Mouse (Mus musculus) layer of hippocampus, postnatal 10 days (tissue): Measurements from ENCODE around the gene Zfp42. TPM values are rescaled to one million over a fixed set of nuclear protein-coding genes. Genes with fewer than 3 reads are reported as not detected.
"Not testable (repeated sequence)": the region's sequence is repeated elsewhere in the genome, so short reads cannot be mapped to it uniquely, and the experiment has no call there.

Experiments
- DNase-seq, 2 experiments: peaks; one replicate each; pipeline ENCODE4 v3.0.0; 2021; ENCODE audit warnings: low spot score in 2 of 2
- long read RNA-seq: library from polyadenylated mRNA; stranded (forward); transcript quantifications from one replicate; pipeline ENCODE4 v2.0.0, GENCODE M21; 2023
- total RNA-seq, 2 experiments: library from RNA; stranded (reverse); gene quantifications; 2 replicates each; pipeline ENCODE4 v1.2.3; 2021

Gene Zfp42
- total RNA-seq, result not detected
- long read RNA-seq, result 0 reads

DNA sequence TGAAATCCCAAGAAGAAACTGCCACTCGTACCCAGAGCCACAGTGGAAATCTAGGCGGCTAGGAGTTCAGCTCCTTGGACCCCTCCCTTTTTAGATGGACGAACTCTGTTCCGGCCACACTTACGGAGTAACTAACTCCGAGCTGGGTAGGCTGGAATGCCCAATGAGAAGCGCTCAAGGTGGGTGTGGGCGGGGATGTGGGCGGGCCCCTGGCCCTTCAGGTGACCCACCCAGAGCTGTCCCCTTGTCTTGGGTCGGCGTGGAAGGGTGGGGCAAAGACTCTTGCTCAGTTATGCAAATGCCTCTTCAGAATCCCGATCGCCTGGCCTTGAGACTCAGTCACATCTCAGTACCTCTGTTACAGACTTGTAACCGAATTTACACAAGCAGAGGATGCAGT lies at the start of gene Zfp42:
TSS of gene Zfp42 (minus strand) at position 85 of the 400 bp plus-strand sequence.
- DNase-seq, result no peak

DNA sequence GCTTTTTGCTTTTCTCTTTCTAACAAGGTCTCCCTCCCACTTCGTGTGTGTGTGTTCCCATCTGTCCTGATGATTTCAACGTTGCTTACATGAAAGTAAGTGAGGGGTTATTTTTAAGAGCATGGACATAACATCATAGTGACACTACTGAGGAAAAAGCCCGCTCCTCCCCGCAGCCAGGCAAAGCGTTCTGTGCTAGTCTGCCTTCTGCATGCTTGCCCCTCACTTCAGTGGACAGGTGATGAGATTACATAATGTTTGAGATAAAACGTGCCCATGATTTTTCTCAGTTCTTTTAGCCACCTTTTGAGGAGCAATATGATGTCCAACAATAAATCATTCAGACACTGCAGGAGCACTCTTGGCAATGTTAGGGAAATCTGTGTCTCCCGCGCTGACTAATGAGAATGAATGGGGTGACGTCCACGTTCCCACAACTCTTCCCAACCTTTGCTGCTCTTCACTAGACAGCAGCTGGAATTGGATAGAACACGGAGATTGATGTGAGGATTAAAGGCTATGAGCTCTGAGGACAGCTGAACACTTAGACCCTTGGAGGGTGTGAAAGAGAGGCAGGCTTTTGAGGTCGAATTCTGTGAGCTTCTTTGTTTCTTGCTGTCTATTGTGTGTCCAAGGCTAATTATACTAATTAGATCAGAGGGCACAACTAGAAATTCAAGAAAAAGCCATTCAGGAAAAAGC lies 49.4 kb upstream of the Zfp42 start:
- DNase-seq, result no peak

DNA sequence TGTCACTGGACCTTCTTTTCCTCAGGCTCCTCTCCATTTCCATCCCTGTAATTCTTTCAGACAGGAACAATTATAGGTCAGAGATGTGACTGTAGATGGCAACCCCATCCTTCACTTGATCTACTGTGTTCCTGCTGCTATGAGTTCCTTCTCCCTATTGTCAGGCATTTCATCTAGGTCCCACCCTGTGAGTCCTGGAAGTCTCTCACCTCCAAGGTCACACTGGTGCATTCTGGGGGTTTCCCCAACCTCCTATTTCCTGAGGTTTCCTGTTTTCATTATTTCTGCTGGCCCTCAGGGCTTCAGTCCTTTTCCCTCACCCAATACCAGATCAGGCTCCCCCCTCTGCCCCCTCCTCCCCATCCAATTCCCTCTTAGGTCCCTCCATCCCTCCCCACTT lies 45.5 kb upstream of the Zfp42 start:
- not testable (repeated sequence) for DNase-seq

DNA sequence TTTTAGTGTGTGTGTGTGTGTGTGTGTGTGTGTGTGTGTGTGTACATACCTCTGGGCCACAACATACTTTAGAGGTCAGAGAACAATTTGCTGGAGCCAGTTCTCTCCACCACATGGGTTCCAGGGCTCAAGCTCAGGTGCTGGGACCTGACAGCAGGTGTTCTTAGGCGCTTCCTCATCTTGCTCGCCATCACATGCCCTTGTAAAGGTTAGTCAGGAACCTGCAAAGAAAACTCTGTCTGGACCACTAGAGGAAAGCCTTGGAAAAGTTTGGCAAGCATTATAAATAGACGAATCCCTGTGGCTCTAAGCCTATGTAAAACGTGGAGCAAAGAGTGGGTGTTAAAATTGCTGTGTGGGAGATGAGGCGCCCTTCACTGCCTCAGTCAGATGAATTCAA lies 31.8 kb upstream of the Zfp42 start:
- DNase-seq, result no peak

DNA sequence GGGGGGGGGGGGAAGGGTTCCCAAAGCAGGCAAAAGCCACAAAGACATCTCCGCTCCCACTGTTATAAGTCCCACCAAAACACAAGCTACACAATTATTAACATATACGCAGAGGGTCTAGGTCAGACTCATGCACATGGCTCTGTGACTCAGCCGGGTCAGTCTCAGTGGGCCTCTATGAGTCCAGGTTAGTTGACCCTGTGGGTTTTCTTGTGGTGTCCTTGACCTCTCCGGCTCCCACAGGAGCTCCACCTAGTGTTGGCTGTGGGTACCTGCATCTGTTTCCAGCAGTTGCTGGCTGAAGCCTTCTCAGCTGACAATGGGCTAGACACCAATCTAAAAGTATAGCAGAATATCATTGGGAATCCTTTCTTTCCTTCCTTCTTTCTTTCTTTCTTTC lies 26.7 kb upstream of the Zfp42 start:
- DNase-seq, result no peak

DNA sequence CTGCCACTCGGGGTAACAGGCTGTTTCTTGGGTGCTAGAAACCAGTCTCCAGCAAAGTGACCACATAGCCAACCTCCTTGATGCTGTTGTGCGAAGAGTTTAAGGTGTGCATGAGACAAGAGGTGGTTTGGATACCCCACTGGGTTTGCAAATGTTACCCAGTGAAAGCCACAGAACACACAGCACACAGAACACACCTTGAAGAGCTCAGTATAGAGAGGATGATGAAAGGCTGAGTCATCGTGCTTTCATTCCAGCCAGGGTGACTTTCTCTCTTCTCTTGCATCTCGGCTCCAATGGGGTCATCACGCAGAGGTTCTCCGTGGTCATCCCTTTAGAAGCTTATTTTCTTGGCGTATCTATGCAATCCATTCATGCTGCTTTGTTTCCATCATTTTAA lies 24.9 kb upstream of the Zfp42 start:
- no peak for DNase-seq

DNA sequence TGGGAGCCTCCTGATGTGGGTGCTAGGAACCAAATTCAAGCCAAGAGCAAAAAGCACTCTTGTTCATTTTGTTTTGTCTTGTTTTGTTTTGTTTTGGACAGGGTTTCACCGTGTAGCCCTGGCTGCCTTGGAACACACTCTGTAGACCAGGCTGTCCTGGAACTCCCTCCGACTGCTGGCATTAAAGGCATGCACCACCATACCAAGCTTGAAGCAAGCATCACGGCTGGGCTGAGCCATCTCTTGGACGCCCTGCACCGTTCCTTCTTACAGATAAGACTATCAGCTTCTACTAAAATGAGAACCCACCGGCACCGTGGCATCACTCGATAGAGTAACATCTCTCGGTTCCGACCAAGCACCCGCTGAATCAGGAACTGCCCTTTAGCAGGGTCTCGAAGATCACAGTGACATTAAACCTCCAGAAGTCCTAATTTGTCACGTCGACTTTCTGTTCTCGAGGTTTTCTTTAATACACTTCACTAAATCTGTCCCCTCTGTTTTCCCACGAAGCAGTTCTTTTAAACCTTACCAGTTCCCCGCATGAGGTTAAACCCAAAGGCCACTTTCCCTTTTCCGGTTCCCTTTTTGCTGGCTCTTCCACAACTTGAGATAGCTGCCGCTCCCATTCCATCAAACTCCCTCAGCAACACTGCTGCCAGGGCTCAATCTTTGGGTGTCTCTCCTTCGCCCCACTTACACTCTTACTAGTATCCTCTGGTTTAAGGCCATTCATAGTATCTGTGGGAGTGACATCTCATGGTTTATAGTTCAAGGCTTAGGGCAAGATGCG lies 23.3 kb upstream of the Zfp42 start:
- no peak for DNase-seq

DNA sequence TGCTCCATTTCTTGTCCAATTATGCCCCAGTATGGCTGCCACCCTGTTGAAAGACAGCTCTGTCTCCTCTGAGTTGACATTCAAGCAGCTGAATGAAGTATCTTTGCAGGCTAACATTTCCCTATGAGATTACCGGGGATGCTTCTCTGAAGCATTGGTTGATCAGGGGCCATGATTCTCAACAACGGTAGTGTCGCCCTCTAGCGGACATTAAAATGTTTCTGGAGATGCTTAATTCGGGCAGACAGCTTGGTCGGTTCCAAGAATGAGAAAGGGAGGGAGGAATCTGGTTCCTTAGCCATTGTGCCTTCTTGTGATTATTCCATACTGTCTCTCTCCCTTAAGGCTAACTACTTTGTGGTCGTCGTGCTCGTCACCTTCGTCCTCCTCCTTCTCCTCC lies 21.9 kb upstream of the Zfp42 start:
- DNase-seq, result no peak

DNA sequence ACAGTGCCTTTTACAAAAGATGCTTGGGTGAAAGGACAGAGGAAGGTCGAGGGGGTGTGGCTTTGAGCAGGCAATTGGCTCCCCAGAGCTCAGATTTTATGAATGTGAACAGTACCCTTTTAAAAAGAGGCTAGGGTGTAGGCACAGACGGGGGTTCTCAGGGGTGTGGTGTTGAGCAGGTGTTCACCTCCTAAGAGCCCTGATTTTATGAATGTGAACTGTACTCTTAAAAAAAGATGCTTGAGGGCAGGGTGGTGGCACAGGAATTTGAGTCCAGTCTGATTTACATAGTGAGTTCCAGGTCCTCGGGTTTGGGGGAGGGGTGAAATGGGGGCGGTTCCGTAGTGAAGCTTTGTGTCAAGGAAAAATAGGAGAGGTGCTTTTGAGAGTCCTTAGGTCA lies 14.0 kb upstream of the Zfp42 start:
- DNase-seq, result no peak

DNA sequence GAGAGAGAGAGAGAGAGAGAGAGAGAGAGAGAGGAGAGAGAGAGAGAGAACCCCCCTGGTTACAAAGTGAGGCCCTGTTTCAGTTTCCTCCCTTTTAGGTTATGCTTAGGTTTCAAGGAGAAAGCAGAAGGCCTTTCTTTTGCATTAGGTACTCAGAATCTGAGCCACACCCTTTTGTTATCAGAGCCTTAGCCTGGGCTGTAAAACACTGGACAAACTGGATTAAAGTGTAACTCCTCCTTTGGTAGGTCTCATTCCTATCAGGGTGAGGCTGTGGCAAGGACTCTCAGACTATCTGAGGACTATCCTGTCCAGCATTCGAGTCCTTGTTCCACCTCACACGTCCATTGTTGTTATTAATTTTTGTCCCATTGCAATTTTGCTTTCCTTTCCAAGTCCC lies 1.4 kb upstream of the Zfp42 start:
- no peak for DNase-seq

DNA sequence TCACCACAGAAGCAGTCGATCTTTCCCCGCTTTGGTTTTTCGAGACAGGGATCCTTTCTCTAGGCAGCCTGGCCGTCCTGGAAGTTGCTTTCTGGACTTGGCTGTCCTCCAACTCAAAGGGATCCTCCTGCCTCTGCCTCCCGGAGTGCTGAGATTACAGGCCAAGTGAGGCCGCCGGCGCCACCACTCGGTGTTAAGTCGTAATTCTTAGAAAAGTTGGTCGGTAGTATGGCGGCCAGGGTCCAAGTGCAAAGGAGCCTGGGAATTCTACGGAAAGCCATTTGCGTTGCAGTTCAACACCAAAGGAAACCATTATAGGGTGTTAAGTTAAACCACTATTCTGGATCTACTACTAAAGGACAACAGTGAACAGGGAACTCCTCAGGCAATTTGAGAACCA lies 1.1 kb downstream of the Zfp42 start:
- DNase-seq, result no peak

DNA sequence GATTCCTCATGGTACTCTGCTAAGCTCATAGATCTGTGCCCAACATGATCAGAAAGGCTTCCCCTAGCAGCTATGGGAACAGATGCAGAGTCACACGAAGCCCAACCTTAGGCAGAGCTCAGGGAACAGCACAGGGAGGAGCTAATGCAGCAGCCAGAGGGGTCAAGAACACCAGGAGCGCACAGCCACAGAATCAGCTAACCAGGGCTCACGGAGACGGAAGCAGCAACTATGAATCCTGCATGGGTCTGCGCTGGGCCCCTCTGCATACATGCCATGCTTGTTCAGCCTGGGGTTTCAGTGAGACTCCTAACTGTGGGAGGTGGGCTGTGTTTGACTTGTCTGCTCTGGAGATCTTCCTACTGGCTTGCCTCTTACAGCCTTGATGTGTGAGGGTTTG lies 7.0 kb downstream of the Zfp42 start:
- no peak for DNase-seq

DNA sequence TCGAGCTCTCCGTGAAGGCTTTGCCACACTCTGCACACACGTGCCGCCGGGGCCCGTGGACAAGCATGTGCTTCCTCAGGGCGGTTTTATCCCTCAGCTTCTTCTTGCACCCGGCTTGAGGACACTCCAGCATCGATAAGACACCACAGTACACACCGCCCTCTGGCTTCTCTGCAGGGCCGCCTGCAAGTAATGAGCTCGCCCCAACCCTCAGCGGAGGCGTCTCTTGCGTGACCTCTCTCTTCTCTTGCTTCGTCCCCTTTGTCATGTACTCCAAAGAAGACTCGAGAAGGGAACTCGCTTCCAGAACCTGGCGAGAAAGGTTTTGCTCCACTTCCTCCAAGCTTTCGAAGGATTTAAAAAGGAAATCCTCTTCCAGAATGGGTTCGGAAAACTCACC lies 11.0 kb downstream of the Zfp42 start:
- no peak for DNase-seq

DNA sequence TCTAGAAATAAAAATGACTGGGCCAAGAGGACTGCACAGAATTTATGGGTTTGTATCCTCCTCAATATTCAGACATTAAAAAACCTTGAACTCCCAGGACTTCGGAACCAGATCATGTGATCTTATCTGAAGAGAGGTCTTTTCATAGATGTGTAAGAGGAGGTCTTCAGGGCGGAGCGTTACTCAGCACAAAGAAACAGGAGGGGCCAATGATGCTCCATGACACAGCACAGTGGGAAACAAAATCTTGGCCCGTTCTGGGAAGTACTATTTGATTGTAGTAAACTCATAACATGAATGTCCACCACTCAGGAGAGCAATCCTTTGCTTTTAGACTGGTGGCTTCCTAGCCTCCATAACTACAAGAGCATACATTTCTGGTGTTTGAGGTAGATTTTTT lies 12.6 kb downstream of the Zfp42 start:
- no peak for DNase-seq

DNA sequence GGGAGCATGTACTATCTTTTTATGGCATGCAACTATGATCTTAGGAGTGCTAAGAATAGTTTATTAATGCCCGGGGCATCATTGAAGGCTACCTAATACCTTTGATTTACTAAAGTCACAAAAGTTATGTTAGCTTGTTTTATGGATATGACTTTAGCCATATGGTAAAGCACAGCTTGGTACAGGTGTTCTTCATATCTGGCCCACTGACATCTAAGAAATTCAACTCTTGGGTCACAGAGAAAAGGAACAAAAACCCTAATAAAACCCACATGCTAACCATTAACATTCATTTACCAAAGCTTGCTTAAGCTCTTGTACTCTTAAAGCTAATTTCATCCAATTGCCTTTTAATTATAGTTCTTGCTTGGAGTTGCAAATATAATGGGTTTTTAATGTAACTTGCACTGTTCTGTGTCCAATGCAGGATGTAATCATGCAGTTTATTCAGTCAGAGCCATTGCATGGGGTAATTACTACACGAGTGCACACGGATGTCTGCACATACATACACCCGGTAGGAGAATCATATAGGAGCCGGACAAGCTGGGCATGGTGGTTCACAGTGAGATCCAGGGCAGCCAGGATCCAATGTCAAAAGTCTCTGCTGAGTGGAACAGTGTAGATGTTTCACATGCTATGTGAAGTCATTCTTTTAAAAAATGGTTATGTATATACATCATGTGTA lies 16.2 kb downstream of the Zfp42 start:
- DNase-seq, result no peak

DNA sequence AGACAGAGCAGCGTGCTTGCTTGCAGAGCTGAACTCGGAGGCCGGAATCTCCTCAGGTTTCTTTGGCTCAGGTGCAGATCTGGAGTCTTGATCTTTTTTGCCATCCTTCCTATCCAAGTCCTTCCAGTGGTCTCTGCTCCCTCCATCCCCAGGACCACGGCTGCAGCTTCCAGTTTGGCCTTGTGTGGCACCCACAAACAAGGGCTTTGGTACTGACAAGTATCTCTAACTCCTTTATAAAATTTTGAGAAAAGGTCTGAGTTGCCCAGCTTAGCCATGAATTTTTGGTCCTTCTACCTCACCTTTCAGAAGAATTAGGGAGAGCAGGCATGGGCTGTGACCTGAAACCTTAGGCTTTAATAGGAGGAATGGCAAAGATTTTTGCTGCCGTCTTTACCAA lies 17.0 kb downstream of the Zfp42 start:
- DNase-seq, result no peak

DNA sequence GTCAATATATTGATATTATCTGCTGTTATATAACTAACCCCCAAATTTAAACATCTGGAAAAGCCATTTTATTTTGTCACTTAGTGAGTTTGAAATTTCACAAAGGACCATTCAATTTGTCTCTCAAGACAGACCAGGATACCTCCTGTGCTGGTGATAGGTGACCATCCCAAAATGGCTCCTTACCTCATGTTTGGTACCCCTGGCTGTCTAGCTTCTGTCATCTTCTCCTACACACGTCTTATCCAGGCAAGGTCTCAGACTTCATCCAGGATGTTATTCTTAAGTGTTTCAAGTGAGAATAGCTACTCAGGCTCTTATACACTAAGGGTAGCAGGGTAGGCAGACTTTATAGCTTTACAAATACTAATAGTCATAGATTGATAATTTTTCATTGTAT lies 17.9 kb downstream of the Zfp42 start:
- no peak for DNase-seq

DNA sequence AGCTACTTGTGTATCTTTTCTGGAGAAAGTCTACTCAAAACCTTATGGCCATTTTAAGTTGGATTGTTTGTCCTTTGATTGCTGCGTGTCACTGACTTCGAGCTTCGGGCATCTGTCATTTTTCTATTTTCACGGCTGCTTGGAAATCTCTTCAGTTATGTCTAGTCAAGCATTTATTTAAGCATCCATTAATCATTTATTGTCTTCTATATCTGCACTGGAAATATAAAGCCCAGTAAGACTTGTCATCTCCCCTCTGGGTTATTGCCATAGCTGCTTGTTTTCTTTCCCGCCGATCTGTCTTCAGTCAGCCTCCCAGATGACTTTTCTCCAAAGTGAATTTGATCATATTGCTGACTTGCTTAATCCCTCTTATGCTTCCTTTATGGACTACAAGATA lies 19.3 kb downstream of the Zfp42 start:
- DNase-seq, result no peak

DNA sequence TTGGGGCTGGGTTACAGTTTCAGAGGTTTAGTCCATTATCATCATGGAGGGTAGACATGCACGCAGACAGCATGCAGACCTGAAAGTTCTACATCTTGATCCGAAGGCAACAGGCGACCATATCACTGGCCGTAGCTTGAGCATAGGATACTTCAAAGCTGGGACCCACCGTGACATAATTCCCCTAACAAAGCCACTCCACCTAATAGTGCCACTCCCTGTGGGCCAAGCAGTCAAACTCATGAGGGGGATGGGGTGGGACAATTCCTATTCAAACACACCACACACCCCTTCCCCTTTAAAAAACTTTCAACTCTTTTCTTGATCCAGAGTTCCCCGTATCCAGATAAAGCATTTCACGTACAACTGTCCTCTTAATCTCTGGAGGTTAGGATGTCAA lies 23.5 kb downstream of the Zfp42 start:
- no peak for DNase-seq

DNA sequence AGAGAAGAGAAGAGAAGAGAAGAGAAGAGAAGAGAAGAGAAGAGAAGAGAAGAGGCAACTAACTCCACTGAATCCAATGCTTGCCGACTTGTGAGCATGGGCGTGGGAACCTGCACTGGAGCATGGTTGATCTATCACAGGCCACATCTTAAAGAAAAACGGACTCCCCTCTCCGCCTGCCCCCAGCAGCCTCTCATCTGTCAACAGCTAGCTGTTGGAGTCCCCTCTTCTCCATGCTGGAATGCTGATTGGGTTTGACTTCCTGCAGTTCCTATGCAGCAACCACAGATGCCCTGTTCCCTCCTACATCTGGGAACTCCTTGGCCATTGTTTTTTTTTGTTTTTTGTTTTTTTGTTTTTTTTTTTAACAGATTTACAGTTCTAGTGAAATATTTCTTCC lies 28.4 kb downstream of the Zfp42 start:
- no peak for DNase-seq

DNA sequence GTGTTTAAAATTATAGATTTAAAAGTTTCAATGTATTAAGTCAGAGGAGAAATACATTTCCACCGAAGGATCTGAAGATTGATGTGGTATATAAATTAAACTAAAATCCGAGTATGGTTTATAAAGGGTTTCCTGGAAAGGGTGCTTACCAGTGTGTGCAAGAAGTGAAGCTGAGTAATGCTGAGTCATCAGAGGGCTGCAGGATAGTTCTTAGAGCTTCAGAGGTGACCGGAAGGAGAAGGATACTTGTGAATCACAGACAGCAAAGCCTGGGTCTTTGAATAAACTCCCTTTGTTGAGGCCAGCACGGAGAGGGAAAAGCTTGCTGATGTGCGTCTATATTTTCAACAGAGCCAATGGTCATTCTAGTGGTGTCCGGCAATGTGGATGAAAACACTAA lies 45.8 kb downstream of the Zfp42 start:
- no peak for DNase-seq

DNA sequence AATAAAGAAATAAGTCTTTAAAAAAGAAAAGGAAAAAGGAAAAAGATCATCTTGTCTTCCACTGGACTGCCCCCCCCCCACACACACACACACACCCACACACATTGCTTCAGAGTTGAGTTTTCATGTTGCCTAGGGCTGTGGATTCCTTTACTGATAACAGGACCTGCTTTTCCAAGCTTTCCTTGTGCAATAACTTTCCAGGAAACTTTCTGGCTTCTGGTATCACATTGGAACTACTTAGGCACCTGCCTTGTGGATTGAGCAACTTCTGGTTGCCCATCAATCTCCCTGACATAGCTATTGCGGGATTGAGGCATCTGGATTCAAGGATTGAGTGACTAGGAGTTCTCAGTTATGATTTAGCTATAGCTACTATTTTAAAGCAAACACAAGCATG lies 48.9 kb downstream of the Zfp42 start:
- DNase-seq, result no peak
